Mouse (Mus musculus) testis, adult 2 months (tissue): ENCODE results near the gene Inhbb.

Experiments used
- CTCF ChIP-seq: fragments of 200-500 bp; IDR thresholded peaks from 2 replicates; pipeline ENCODE4 v1.5.1; 2012; ENCODE audit warnings: low read depth, mild to moderate bottlenecking, inconsistent platforms, low read length, moderate library complexity; ENCODE audit not compliant: control insufficient read depth, insufficient read depth, insufficient replicate concordance
- POLR2A ChIP-seq: fragments of 200-500 bp; IDR thresholded peaks from 2 replicates; pipeline ENCODE4 v1.6.1; 2012; ENCODE audit warnings: low read depth, mild to moderate bottlenecking, inconsistent platforms, low read length, moderate library complexity; ENCODE audit not compliant: control insufficient read depth

GRCm38 (mm10) chr1:119460062-119460461 is 38.0 kb upstream of the Inhbb start:
- TF ChIP-seq CTCF (no peak), POLR2A (no peak)
